Mouse (Mus musculus) frontal cortex, adult (tissue): Measurements from ENCODE around the gene B230217C12Rik.
A peak's percentile ranks its signal among the peaks of the same experiment; 100 is the strongest.

ENCODE experiments used
- ATAC-seq: cut with Nextera tagmentation; 2 replicates; pipeline ENCODE4 v1.9.2; 2017; ENCODE audit warnings: mild to moderate bottlenecking, moderate library complexity, mixed read lengths; ENCODE audit not compliant: low TSS enrichment

The B230217C12Rik gene

DNA sequence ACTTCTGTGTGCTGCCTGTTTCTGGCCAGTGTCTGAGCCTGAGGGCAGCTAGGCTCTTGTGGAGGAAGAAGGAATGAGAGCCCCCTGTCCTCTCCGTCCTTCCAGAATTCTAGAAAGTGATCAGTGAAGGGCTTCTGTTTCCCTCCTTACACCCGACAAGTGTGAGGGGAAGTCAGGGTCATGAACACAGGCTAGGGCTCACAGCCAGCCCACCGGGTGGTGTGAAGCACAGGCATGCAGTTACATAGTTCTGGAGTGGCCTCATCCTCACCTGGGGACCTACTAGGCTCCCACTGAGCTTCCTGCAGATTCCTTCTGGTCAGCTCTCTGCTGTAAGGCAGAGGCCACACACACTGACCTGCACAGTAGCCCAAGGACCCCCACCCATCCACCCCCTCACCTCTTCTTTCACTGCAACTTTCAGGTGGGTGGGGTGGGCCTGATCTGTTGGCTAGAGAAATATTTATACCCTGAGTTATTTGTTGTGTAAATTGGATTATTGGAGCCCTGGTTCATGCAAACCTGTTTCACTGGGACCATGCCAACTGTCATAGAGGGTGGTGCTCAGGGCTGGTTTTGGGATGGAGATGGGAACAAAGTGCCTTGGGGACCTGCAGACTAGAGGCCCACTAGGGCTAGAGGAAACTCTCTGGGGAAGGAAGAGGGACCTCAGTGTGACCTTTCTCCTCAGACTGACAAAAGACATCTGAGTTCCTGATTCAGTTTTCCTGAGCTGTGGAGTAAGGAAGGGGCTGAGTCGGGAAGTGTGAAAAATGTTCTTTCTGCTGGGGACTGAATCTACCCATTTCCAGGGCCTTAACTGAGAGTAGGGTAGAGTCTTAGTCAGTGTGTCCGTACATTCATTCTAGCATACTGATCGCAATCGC is 31.1 kb upstream of the B230217C12Rik start:
- no peak for ATAC-seq

DNA sequence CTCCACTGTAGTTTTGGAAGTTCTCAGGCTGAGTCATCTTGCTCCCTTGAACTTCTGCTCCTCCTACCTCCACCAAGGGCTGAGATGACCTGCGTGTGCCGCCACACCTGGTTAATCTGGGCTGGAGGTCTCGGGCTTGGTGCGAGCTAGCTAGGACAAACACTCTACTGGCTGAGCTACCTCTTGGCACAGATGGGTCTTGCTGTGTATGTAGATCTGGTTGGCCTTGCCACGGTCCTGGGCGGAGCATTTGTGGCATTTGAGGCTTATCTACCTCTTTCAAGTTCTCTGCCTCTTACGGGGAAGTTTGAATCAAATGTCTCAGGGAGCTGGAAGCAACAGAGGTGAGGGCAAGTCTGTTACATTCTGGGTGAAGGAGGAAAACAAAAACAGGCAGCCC is 30.2 kb upstream of the B230217C12Rik start:
- no peak for ATAC-seq

DNA sequence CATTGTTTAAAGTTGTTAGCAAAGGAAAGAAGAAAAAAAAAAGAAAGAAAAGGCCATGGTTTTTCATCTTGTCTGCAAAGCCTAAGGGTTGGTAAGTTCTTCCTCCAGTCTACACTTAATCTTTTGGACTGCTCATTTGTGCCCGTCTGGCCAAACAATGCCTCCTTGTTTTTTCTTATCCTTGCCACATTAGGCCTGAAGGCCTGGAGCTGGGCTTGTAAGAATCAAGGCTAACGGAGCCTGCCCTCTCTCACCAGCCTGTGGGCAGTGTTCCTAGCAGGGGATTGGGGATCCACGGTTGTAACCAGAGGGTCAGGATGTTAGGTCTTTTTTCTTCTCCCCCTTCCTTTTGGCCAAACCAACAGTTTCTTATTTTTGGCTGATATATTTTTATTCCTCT is 29.6 kb upstream of the B230217C12Rik start:
- no peak for ATAC-seq

DNA sequence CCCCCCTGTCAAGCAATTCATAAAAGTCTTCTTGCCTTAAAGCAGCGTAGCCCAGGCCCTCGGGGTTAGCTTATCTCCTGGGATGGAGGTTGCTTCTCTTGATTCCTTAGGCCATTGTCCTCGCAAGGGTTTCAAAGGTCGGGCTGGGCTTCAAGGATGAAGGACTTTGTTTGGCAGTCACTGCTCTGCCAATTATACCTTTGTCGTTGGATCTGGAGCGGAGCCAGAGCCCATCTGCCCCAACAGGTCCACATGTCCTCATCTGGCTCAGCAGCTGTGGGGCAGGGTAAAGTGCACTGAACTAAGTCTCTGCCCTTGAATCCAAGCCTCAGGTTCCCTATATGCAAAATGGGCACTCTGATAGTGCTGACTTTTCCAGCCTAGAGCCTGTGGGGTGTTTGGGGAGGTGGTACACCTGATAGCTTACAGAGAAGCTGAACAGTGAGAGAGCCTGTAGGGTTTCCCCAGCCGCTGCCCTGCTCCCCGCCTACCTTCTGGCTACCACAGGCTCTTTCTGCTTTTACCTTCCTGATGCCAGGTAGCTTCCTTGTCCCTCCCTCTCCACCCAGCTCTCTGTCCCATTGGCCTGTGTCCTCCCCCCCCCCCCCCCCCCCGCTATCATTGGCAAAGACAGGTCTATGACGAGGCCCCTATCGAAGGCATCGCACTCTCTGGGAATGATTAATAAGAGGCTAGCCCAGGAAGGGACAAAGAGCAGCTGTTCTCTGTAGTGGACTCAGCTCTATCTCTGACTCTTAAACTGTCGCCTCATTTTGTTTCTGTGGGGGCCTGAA is 28.8 kb upstream of the B230217C12Rik start:
- ATAC-seq, result no peak

DNA sequence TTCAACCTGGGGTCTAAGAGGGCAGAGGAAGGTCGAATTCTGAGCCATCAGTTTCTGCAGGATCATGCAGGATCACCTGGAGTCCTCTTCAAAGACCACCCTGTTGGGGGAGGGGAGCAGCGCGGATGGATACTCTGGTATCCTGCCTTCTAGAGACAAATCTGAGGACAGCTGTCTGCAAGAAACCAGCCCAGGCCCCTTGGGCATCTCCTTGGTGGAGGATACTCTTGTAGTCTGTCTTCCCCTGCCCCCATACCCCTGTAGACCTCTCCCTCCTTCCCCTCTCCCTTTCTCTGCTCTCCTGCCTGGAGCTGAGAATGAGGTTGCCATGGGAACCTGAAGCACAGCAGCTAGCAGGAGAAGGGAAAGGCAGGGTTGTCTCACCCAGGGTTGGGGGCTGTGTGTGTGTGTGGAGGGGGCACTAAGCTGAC is 28.1 kb upstream of the B230217C12Rik start:
- ATAC-seq, result peak; percentile 60

DNA sequence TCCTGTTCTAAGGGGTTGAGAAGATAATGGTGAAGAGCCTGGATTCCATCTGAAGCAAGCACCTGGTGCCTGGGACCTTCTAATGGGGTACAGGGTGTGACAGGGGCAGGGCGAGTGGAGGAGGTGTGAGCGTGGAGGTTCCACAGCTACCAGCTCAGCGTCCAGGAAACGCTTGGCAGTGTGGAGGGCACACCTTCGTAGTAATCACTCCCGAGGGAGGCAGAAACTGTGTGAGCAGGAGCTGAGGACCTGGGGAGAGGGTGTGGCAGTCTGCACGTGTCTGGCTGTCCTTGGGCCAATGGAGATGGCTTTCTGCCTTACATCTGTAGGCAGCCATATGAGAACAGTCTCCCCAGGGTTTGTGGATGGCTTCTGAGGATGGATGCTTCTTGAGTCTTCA is 27.5 kb upstream of the B230217C12Rik start:
- ATAC-seq, result 0 out of 2 replicates have a peak, but pooled peaks have one; percentile 15

DNA sequence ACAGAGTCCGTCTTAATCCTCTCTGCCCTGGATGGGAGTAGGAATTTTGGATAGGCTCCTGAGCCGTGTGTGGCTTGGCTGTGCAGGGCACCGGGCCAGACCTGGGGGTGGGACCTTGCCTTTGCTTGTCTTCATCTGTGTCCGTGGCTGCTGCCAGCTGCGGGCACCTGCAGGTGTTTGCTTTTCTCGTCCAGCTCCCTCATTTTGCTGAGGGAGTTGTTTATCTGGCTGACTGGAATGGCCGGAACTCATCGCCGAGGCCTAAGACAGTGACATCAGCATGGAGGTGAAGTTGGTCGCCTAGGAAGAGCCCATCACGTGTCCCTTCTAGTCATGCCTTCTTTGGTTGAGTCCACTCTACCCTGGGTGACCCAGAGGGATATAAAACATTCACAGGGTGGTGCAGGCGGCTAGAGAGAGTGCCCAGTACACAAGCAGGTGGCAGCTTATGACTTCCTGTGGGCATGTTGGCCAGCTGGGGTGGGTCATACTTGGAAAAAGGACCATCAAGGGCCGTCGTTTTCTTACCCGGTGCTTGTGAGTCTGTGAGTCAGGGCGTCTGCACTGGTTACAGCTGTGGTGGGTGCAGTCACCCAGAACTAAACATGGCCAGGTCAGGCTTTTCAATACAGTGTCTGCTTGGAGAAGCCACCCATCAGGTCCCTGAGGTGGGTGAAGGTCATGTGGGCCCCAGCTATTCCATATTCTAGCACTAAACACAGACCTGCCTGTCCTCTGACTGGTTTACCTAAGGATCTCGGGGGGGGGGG is 26.6 kb upstream of the B230217C12Rik start:
- no peak for ATAC-seq

DNA sequence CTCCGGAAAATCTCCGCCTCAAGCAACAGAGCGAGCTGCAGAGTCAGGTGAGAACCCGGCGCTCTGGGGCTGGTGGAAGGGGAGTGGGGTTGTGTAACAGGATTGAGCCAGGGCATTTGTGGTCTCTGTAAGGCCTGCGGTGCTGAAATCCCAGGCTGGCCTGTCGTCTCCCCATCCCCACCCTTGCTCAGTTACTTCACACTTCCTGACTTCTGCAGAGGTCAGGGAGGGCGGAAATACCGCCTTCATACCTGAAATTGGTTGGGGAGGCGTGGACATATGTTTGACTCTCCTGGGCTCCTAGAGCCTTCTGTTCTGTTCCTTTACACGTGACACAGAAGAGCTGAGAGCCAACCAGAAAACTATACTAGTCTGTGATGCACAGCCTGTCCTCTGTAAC is 24.8 kb upstream of the B230217C12Rik start:
- ATAC-seq, result no peak

DNA sequence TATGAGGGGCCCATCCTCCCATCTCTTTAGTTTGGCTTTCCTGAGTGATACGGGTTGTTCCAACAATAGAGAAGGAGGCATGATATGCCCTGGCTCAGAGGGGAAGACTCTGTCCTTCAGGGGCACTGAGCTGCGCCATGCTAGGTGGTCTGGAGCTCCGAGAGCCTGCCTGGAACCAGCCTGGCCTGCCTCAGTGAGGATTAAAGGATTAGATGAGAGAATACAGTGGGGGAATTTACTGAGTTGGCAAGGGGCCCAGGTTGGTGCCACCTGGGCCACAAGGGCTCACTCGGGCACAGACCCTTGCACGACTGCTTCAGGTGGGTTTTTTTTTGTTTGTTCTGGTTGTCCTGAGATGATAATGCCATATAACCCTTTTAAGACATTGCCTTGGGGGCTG is 24.4 kb upstream of the B230217C12Rik start:
- no peak for ATAC-seq

DNA sequence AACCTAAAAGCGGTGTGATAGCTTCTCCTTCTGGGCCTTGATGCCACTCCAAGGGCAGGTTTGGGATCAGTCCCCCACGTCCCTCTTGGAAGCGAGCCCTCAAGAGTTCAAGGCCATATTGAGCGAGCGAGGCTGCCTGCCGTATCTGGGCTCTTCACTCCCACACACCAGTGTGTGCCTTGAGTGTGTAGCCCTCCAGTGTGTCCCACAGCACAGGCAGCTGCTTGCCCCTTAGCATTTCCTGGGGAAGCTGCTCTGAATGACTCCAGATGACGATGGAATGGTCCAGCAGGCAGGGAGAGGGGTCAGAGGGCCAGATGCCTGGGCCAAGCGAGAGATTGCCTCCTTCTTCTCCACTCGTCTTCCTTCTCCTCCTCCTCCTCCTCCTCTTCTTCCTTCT is 23.7 kb upstream of the B230217C12Rik start:
- no peak for ATAC-seq

DNA sequence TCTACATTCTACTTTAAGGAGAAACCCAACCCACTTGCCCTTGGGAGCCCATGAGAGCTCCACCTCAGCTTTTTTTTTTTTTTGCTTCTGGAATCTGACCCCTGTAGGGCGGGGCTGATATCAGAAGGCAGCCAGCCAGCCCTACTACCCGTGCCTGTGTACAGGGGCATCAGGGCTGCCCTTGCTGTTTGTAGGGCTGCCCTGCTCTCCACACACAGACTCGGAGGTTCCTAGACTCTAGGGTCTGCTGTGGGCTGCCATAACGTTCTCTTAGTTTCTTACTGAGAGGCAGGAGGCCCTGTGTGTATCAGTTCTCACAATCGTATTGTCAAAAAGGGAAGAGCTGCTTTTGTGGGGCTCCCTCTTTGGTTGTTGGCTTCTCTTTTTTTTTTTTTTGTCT is 23.2 kb upstream of the B230217C12Rik start:
- no peak for ATAC-seq

DNA sequence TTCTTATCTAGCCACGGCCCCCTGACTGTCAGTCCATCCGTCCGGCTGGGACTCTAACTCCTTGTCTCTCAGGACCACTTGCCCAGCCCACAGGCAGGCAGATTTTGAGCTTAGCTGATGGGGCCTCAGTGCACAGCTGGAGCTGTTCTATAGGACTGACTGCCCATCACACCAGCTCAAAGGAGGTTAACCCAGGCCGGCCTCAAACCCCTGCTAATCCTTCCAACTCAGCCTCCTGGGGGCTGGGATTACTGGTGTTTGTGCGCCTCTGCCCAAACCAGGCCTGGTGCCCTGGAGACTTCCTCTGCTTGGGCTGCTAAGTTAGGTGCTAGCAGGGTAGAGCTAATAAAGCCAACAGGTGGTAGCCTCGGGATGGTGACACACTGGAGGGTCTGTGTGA is 22.6 kb upstream of the B230217C12Rik start:
- ATAC-seq, result no peak

DNA sequence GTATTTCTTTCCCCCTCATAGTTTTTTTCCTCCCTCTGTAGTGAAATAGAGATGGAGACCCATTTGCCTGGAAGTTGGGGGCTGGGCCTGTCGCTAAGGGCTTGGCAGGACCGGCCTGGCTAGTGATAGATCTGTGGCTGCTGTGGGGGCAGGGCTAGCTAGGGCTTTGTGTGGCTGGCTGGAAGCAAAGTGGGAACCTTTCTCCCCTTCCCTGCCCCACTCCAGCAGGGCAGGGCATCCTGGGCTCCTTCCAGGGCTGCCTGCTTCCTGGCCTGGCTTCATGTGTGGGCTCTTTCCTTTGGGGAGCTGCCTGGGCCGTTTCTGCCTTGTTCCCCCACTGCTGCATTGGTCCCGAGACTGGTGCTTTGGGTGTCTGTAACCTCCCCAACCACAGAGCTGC is 22.0 kb upstream of the B230217C12Rik start:
- peak; percentile 42; the same call in 1 of the 2 replicates for ATAC-seq

DNA sequence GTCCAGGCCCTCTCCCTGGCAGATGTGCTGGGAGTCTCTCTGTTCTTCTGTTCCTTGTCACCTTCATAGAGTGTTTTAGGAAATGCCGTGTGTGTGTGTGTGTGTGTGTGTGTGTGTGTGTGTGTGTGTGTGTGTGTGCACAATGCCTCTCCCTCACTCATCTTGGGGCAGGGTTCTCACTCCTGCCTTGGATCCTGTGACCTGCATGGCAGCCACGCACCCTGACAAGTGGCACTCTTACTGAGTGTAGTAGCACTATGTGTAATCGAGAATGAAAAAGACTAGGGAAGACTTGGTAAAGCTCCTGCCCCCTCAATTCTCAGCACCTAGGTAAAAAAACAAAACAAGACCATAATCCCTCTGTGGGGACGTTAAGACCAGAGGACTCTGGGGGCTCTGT is 21.5 kb upstream of the B230217C12Rik start:
- ATAC-seq, result no peak

DNA sequence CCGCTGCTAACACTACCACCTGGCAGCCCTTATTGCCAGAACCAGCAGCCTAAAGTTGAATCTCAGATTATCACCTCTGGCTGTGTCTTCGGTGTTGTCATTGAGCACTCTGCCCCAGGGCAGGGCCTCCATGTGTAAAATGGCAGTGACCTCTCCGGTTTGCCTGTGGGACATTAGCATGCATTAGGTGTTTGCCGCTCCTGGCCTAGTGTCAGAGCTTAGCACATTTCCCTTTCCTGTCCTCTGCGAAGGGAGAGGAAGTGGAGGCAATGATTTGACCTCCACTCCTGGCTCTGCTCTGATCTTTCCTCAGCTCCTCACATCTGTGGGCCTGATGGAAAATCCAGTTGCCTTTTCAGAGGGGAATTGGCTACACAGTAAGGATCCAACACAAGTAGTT is 20.7 kb upstream of the B230217C12Rik start:
- ATAC-seq, result no peak

DNA sequence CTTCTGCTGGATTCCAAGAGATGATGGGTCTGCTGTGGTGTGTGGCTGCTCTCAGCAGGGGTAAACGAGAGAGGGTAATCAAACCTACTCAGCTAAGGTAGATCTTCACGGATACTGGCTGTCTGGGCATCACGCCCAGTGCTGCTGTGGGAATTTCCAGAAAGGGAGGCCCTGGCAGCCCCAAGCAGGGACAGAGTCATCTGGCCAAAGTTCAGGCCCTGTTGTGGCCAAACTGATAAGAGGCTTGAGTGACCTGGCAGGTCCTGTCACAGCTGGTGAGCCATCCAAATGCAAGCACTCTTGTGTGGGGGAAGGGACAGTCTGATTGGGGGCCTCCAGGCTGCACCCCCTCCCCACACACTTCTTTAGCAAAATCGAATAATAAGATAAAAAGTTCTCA is 19.7 kb upstream of the B230217C12Rik start:
- ATAC-seq, result no peak

DNA sequence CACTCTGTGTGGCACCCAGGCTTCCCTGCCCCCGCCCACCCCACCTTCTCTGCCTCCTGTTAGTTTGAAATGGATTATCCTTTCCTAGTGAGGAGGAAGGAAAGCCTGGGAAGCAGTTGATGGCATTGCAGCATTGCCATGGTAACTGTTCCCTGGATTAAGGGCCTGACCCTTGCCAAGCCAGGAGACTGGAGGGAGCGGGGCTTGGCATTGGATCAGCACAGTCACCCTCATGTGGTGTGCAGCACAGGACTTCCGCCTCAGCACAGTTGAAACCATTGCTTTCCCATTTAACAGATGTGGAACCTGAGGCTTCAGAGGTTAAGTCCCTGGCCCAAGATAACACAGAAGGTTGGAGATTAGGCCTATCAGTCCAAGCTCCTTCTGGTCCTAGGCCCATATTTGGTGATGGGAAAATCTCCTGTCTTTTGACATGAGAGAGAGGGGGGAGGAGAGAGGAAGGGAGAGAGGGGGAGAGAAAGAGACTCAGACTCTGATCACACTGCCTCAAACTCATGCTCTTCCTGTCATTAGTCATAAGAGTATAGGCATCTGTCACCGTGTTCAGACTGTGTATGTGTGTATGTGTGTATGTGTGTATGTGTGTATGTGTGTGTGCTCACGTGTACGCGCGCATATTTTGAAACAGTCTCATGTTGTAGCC is 19.0 kb upstream of the B230217C12Rik start:
- ATAC-seq, result no peak

DNA sequence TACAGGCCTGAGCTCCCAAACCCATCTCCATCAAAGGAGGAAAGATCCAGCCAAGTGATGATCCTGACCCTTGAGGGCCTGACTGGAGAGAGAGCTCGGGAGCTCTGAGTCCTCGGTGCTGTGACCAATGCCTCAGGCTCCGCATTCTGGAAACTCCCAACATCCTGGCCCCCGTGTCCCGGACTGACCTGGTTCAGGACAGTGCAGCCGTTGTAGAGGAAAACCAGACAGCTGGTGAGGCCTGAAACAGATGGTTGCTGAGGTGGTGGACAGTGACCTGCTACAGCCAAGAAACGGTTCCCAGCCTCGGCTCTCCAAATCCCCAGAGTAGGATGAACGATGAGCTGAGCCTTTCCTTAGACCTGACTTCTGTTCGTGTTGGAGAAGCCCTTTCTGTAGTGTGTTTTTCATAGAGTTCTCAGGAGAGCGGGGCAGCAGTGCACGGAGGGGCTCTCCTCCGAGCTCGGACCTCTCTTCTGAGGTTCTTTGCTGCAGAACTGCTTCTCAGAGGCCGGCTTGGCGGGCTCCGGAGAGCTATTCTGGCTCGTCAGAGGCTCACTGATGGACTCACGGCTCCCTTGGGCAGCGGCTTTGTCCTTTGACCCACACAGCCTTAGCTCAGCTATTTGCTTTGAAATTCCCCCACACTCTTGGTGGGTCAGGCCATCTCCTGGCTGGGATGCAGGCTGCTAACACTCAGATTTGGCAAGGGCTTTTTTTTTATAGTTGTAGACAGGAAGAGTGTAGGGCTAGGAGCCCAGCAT is 17.6 kb upstream of the B230217C12Rik start:
- ATAC-seq, result no peak

DNA sequence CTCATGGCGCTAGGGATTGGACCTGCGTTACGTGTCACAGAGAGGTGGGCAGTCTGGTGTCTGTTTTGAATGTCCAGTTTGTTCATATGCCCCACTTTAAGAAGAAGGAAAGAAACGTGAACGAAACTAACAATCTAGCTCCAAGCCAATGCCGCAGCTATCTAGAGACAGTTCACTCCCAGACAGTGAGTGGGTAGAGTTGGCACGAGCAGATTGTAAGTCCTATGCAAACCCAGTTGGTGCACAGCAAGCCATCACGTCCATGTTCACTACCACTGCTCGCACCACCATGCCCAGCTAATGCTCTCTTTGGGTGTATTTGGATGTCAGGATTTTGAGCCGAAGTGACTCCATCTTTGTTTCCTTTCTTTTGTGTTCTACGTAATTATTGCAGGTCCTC is 16.4 kb upstream of the B230217C12Rik start:
- peak; percentile 58; the same call in 1 of the 2 replicates for ATAC-seq

DNA sequence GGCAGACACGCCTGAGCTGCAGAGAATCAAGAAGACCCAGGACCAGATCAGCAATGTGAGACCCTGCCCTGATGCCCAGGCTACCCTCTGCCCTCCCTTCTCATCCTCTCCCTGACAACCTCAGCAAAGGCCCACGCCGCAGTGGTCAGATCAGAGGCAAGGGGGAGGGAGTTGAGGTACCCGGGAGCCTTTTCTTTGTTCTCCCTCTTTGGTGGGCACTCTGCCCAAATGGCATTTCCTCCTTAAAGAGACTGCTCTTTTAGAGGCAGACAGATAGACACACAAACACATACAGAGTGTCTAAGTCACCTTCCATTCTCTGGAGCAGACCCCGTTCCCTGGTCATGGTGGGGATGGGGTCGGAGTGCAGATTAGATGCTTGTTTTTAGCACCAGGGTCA is 15.7 kb upstream of the B230217C12Rik start:
- ATAC-seq, result no peak

DNA sequence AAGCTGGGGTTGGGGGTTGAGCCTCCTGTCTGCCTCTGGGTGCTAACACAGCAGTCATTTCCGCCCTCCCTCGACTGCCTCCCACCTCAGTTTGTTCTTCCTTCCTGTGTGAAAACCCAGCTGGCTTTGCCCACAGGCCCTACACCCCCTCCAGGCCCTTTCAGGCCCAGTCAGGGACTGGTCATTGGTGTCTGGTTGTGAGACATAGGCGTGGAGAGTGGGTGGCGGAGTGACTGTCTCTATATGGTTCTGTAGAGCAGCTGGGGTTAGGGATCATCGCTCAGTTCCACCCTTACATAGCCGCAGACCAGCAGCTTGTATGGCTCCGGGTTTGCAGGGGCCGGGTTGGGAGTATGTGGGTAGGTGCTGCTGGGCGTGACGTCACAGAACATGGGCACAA is 15.3 kb upstream of the B230217C12Rik start:
- 0 out of 2 replicates have a peak, but pooled peaks have one; percentile 38 for ATAC-seq
